Mouse (Mus musculus): ENCODE data around the gene Tnfaip8l1.
A peak's percentile ranks its signal among the peaks of the same experiment; 100 is the strongest.

- TF ChIP-seq POLR2A (IDR thresholded peaks at IDR 0.05; ENCODE audit: insufficient read length, low read depth) = no peak
- peak; percentile 97 for TF ChIP-seq TCF3 (IDR thresholded peaks at IDR 0.05; ENCODE audit: insufficient read length, low read depth)
- TF ChIP-seq TCF12 (IDR thresholded peaks at IDR 0.05; ENCODE audit: insufficient read depth, poor library complexity, severe bottlenecking) = peak; percentile 98
- TF ChIP-seq E2F4 (IDR thresholded peaks at IDR 0.05; ENCODE audit: insufficient read depth) = no peak
- TF ChIP-seq USF1 (IDR thresholded peaks at IDR 0.05; ENCODE audit: low read depth) = no peak
- TF ChIP-seq POLR2AphosphoS2 (IDR thresholded peaks at IDR 0.05; ENCODE audit: insufficient read length, low read depth) = no peak
- TF ChIP-seq MAX (IDR thresholded peaks at IDR 0.05; ENCODE audit: low read depth) = no peak
- TF ChIP-seq MYOD1 (IDR thresholded peaks at IDR 0.05; ENCODE audit: control insufficient read depth in 1 of 3, insufficient read length in 2 of 3, low read depth in 2 of 3) = peak; percentile 25 to 97 (median 96)
- no peak for TF ChIP-seq CEBPB (IDR thresholded peaks at IDR 0.05; ENCODE audit: insufficient read depth, poor library complexity, severe bottlenecking)
Observed at GRCm38 (mm10) chr17:56147420-56147819, 14.9 kb upstream of the Tnfaip8l1 start.
